Mouse (Mus musculus) cerebellum, adult 8-10 months (tissue): ENCODE measurements around the gene Vkorc1.
A peak's percentile ranks its signal among the peaks of the same experiment; 100 is the strongest.
"Not testable (repeated sequence)": the region's sequence is repeated elsewhere in the genome, so short reads cannot be mapped to it uniquely, and the experiment has no call there.

Source experiments
- DNase-seq: peaks from one replicate; pipeline ENCODE4 v3.0.0; 2022

The Vkorc1 gene

GRCm38 (mm10) chr7:127912938-127913337 is 17.5 kb upstream of the Vkorc1 start:
- DNase-seq = no peak

DNA sequence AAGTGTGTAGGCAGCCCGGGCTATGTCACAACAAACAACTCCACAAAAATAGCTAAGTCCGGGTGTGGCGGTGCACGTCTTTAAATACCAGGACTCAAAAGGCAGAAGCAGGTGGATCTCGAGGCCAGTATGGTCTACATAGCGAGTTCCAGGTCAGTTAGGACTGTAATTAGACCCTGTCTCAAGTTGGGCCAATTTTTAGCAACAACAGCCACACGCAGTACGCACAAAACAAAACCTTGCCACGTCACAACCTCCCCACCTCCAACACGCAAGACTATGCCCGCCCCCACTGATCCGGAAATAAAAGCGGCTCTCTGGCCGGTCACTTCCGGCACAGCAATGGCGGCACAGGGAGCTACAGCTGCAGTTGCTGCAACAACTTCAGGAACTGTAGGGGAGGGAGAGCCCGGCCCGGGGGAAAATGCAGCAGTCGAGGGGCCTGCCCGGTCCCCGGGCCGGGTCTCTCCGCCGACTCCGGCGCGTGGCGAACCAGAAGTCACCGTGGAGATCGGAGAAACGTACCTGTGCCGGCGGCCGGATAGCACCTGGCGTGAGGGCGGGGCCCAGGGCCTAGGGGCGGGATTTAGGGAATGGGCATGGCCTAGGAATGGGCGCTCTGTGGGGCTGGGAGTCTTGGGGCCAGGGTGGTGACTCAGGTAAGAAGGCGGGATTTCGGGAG is 16.9 kb upstream of the Vkorc1 start, which contains the start of gene Kat8:
Kat8 (plus strand) TSS at position 327 of the 682 bp plus-strand sequence.
- DNase-seq = peak; percentile 84

DNA sequence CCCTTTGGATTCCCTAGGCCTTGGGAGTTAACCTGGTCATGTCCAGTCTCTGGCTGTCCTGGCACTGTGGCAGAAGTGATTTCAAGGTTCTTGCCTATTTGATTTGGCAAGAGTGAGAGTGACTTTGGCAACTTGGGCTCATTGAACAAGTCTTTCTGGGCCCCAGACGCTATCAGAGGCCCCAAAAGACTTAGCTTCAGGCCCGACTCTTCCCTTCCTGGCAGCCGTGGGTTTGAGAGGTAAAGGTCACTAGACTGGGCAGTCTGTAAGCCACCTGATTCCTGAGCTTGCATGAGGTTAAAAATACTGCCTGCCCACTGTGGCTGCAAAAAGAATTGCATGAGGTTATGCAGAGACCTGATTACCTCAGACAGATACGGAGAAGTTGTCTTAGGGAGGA is 13.2 kb upstream of the Vkorc1 start:
- no peak for DNase-seq

- no peak for DNase-seq
Observed at GRCm38 (mm10) chr7:127907939-127908338, 12.5 kb upstream of the Vkorc1 start.

GRCm38 (mm10) chr7:127903971-127904796 is 8.8 kb upstream of the Vkorc1 start, which contains the start of gene Bckdk:
Gene Bckdk (plus strand): TSS chr7:127904082.
- DNase-seq = peak; percentile 71

DNA sequence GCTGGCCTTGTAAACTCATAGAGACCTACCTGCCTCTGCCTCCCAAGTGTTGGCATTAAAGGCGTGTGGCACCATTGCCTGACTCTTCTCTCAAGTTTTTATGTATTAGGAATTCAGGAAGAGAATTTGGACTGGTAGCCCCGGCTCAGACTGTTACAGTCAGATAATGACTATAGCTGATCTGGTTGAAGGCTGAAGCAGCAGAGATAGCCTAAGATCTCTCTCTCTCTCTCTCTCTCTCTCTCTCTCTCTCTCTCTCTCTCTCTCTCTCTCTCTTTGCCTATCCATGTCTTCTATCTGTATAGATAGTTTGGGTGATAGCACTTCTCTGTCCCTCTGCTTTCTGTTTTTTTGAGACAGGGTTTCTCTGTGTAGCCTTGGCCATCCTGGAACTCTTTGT is 6.4 kb upstream of the Vkorc1 start:
- DNase-seq = no peak

DNA sequence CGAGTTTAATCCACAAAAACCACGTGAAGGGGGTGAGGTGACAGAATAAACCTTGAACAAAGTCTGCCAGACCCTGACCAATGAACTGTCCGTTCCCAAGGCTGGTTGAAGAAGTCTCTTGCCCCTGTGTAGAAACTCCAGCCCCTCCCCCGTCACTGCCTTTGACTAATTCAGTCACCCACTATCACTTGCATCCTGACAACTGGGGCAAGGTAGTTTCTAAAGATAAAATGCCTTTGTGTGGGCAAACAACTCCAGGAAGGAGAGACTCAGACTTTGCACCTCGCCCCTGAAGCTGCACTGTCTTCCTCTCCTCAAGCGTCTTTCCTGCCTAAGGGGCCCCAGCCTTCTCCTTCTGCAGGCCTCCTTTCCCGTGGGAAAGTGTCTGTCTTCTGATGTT is 4.6 kb upstream of the Vkorc1 start:
- DNase-seq = no peak

GRCm38 (mm10) chr7:127898179-127898956 is 3.0 kb upstream of the Vkorc1 start:
- no peak for DNase-seq

GRCm38 (mm10) chr7:127897542-127897941 is 2.1 kb upstream of the Vkorc1 start:
- no peak for DNase-seq

DNA sequence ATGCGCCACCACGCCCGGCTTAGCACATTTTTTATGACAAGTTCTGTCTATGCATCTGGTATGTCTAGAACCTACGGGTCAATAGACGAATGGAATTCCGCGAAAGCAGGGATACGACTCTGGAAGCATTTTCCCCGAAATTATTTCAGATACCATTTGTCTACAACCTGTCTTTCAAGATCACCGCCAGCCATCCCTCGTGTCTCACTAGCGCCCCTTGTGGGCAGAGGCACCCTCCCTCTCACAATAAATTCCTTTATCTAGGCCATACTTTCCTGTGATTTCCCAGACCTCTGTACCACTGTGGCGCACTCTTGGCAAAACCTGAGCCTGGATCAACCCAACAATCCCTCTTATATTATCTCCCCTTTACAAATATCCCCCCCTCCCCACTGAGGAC is 967 bp upstream of the Vkorc1 start:
- peak; percentile 73 for DNase-seq

DNA sequence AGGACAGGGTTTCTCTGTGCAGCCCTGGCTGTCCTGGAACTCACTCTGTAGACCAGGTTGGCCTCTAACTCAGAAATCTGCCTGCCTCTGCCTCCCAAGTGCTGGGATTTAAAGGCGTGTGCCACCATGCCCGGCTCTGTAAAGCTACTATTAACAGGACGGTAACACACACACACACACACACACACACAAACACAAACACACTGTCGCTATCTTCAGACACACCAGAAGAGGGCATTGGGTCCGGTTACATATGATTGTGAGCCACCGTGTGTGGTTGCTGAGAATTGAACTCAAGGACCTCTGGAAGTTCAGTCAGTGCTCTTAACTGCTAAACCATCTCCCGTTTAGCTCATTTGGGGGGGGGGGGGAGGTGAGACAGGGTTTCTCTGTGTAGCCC is 474 bp upstream of the Vkorc1 start:
- DNase-seq = not testable (repeated sequence)

- DNase-seq = no peak
Observed at GRCm38 (mm10) chr7:127894480-127894879, 937 bp downstream of the Vkorc1 start.

DNA sequence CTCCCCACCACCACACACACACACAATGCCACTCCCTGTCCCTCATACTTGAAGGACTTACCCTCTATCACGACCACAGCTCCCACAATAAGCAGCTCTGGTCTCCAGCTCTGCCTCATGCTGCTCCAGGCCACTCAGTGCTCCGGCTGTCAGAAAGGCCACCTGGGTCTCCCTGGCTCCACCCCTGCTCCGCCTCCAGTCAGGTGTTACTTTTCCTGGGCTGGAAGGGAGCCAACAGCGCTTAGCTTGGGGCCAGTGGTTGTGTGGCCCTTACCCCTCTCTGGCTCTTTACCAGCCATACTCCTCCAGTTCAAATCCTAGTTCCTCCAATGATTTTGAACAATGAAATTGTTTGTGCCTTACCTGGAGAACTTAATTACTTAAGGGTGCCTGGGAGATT is 4.6 kb downstream of the Vkorc1 start, which contains the start of gene Prss53:
Prss53 (minus strand) TSS at position 173 of the 400 bp plus-strand sequence.
- DNase-seq = no peak

DNA sequence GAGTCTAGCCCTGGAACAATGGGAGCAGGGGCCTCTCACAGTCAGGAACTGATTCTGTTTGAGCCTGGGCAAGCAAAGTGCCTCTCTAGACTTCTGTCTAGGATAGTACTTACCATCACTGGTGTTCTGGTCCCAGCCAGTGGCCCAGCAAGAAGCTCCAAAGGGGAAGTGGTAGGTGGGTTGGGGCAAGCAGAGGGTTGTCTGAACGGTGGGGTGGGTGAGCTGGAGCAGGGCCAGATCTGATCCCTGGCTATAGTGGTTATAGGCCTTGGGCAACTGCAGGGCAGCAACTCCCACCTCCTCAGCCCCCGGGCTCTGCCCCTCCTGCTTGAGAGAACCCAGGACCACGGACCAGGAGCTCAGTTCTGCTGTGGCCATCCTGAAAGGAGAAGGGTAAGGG is 6.6 kb downstream of the Vkorc1 start:
- no peak for DNase-seq

- DNase-seq = no peak
Observed at GRCm38 (mm10) chr7:127887781-127888180, 7.6 kb downstream of the Vkorc1 start.

- DNase-seq = no peak
Observed at GRCm38 (mm10) chr7:127887191-127887590, 8.2 kb downstream of the Vkorc1 start.

GRCm38 (mm10) chr7:127886551-127886950 is 8.9 kb downstream of the Vkorc1 start:
- no peak for DNase-seq

DNA sequence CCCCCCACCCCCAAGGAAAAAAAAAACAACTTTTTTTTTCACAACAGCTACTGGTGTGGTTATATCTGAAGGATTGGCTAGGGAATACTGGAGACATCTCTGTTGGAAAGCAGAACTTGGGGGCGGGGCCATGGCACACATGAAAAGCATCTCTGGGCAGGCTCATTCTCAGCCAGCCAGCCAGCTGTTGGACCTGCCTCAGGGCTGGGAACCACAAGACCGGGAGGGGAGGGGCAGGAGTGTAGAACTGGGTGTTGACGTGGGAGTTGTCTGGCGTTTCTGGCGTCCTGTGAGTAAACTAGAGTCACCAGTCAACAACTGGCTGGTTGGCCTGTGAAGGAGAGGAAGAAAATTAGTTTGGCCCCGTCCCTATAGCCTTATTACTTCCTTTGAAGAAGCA is 9.5 kb downstream of the Vkorc1 start:
- DNase-seq = no peak

- no peak for DNase-seq
Observed at GRCm38 (mm10) chr7:127880431-127880830, 15.0 kb downstream of the Vkorc1 start.

- no peak for DNase-seq
Observed at GRCm38 (mm10) chr7:127879301-127879700, 16.1 kb downstream of the Vkorc1 start.

GRCm38 (mm10) chr7:127876467-127877348 is 18.7 kb downstream of the Vkorc1 start, which contains the start of gene Zfp668:
Gene Zfp668 (minus strand): TSS chr7:127876828.
- peak; percentile 88 for DNase-seq

GRCm38 (mm10) chr7:127876041-127876466 is 19.4 kb downstream of the Vkorc1 start, which contains the start of gene Zfp646:
Gene Zfp646 (plus strand): TSS chr7:127876221.
- no peak for DNase-seq
